Mouse (Mus musculus) CH12.LX (cell line): ENCODE data around the gene Pigt.

Experiments
- BHLHE40 ChIP-seq: IDR thresholded peaks from 2 replicates; pipeline ENCODE4 v1.6.1; 2011; ENCODE audit warnings: mild to moderate bottlenecking, low read depth, low read length, improper control_type of control experiment
- CTCF ChIP-seq, 2 experiments: IDR thresholded peaks in 1 of 2; conservative IDR thresholded peaks in 1 of 2; 2 replicates each; pipeline ENCODE4 v1.5.1; 2011 to 2012; ENCODE audit warnings: low read depth in 2 of 2, low read length in 2 of 2, improper control_type of control experiment in 1 of 2, inconsistent platforms in 1 of 2, mild to moderate bottlenecking in 1 of 2, moderate library complexity in 1 of 2
- EP300 ChIP-seq: IDR thresholded peaks from 2 replicates; pipeline ENCODE4 v1.6.1; 2011; ENCODE audit warnings: low read length, improper control_type of control experiment
- ETS1 ChIP-seq: conservative IDR thresholded peaks from 2 replicates; pipeline ENCODE4 v1.6.1; 2012; ENCODE audit warnings: low read depth, mild to moderate bottlenecking, inconsistent platforms, low read length, improper control_type of control experiment, moderate library complexity
- JUND ChIP-seq: conservative IDR thresholded peaks from 2 replicates; pipeline ENCODE4 v1.6.1; 2011; ENCODE audit warnings: low read depth, low read length, improper control_type of control experiment
- MAX ChIP-seq: IDR thresholded peaks from 2 replicates; pipeline ENCODE4 v1.6.1; 2011; ENCODE audit warnings: low read length, improper control_type of control experiment
- MEF2A ChIP-seq: IDR thresholded peaks from 2 replicates; pipeline ENCODE4 v1.6.1; 2014; ENCODE audit warnings: low read depth, mild to moderate bottlenecking, inconsistent platforms, low read length, improper control_type of control experiment, borderline replicate concordance
- POLR2A ChIP-seq: IDR thresholded peaks from 2 replicates; pipeline ENCODE4 v1.6.1; 2011; ENCODE audit warnings: low read depth, mild to moderate bottlenecking, improper control_type of control experiment, low read length
- RAD21 ChIP-seq: IDR thresholded peaks from 2 replicates; pipeline ENCODE4 v1.6.1; 2011; ENCODE audit warnings: low read depth, mild to moderate bottlenecking, low read length, improper control_type of control experiment, moderate library complexity
- RCOR1 ChIP-seq: conservative IDR thresholded peaks from 2 replicates; pipeline ENCODE4 v1.6.1; 2012; ENCODE audit warnings: low read depth, mild to moderate bottlenecking, inconsistent platforms, low read length, improper control_type of control experiment
- TCF12 ChIP-seq: IDR thresholded peaks from 2 replicates; pipeline ENCODE4 v1.6.1; 2014; ENCODE audit warnings: low read depth, mild to moderate bottlenecking, inconsistent platforms, low read length, improper control_type of control experiment
- USF1 ChIP-seq: IDR thresholded peaks from 2 replicates; pipeline ENCODE4 v1.6.1; 2014; ENCODE audit warnings: low read depth, mild to moderate bottlenecking, inconsistent platforms, low read length, improper control_type of control experiment
- ZMIZ1 ChIP-seq: IDR thresholded peaks from 2 replicates; pipeline ENCODE4 v1.6.1; 2012; ENCODE audit warnings: low read depth, mild to moderate bottlenecking, inconsistent platforms, low read length, improper control_type of control experiment

GRCm38 (mm10) chr2:164523301-164523773 is 26.0 kb downstream of the Pigt start:
- TF ChIP-seq CTCF (conservative IDR thresholded peaks at IDR 0.05 in 1 of 2, IDR thresholded peaks at IDR 0.05 in 1 of 2; ENCODE audit: low read depth in 2 of 2, low read length in 2 of 2) (no peak), POLR2A (no peak), EP300 (no peak), MAX (no peak), TCF12 (no peak), USF1 (no peak), JUND (no peak), BHLHE40 (no peak), RAD21 (no peak), MEF2A (no peak), ZMIZ1 (no peak), ETS1 (no peak), RCOR1 (no peak)
